Mouse (Mus musculus) G1E (cell line): Measurements from ENCODE around the gene Col25a1.

Experiments used
- CTCF ChIP-seq: IDR thresholded peaks from 2 replicates; pipeline ENCODE4 v1.5.1; 2012; ENCODE audit warnings: low read depth, low read length, inconsistent platforms, mixed read lengths
- GATA1 ChIP-seq: IDR thresholded peaks from 2 replicates; pipeline ENCODE4 v1.6.1; 2012; ENCODE audit warnings: borderline replicate concordance, low read length, inconsistent platforms, mixed read lengths
- GATA2 ChIP-seq: IDR thresholded peaks from 2 replicates; pipeline ENCODE4 v1.6.1; 2012; ENCODE audit warnings: low read depth, low read length, inconsistent platforms, borderline replicate concordance

GRCm38 (mm10) chr3:130428796-130429195 is 297.5 kb downstream of the Col25a1 start:
- TF ChIP-seq GATA2 (no peak), CTCF (no peak), GATA1 (no peak)
